Mouse (Mus musculus): Measurements from ENCODE around the gene Gm20716. TPM values are rescaled to one million over a fixed set of nuclear protein-coding genes. Genes with fewer than 3 reads are reported as not detected.

Gm20716 gene
- polyA plus RNA-seq, 1 experiment = 67.8 TPM

GRCm38 (mm10) chr2:168213788-168214397 lies 16.3 kb downstream of the Gm20716 start:
- Histone ChIP-seq H3K36me3 (ENCODE audit: control insufficient read depth, insufficient read depth, low read length, poor library complexity, severe bottlenecking) (peaks cover 39% of the 10 kb centered on the region), H3K27ac (ENCODE audit: insufficient read depth, low read length) (0 out of 2 replicates have a peak overlapping the region, but pooled peaks have one; percentile 17), H3K4me1 (ENCODE audit: control insufficient read depth, insufficient read depth, low read length) (peaks cover 1% of the 10 kb centered on the region), H3K9me3 (replicated peaks; ENCODE audit: control insufficient read depth, insufficient read depth, low read length, poor library complexity, severe bottlenecking) (no peaks in the 10 kb centered on the region), H3K4me3 (ENCODE audit: low read depth, low read length) (no peak overlapping the region), H3K9ac (ENCODE audit: low read depth, poor library complexity, severe bottlenecking) (no peak overlapping the region), H3K27me3 (ENCODE audit: control insufficient read depth, insufficient read depth, low read length, poor library complexity, severe bottlenecking) (no peaks in the 10 kb centered on the region)
- TF ChIP-seq CTCF (IDR thresholded peaks at IDR 0.05; ENCODE audit: low read depth, low read length) = peak; percentile 66
- TF ChIP-seq POLR2A (IDR thresholded peaks at IDR 0.05; ENCODE audit: insufficient read depth, low read length) = no peak

- Histone ChIP-seq H3K27me3 (ENCODE audit: control insufficient read depth, insufficient read depth, low read length, poor library complexity, severe bottlenecking) (no peaks in the 10 kb centered on the region), H3K36me3 (ENCODE audit: control insufficient read depth, insufficient read depth, low read length, poor library complexity, severe bottlenecking) (peaks cover 42% of the 10 kb centered on the region), H3K4me1 (ENCODE audit: control insufficient read depth, insufficient read depth, low read length) (peaks cover 1% of the 10 kb centered on the region), H3K9ac (ENCODE audit: low read depth, poor library complexity, severe bottlenecking) (no peak overlapping the region), H3K9me3 (replicated peaks; ENCODE audit: control insufficient read depth, insufficient read depth, low read length, poor library complexity, severe bottlenecking) (no peaks in the 10 kb centered on the region), H3K4me3 (ENCODE audit: low read depth, low read length) (no peak overlapping the region), H3K27ac (ENCODE audit: insufficient read depth, low read length) (peak overlapping the region; percentile 10; the same call in 1 of the 2 replicates)
- TF ChIP-seq CTCF (IDR thresholded peaks at IDR 0.05; ENCODE audit: low read depth, low read length) (no peak), EP300 (IDR thresholded peaks at IDR 0.05; ENCODE audit: insufficient read depth, low read depth, low read length) (no peak), POLR2A (IDR thresholded peaks at IDR 0.05; ENCODE audit: insufficient read depth, low read length) (no peak)
Observed at GRCm38 (mm10) chr2:168207883-168208282, 22.3 kb downstream of the Gm20716 start.

DNA sequence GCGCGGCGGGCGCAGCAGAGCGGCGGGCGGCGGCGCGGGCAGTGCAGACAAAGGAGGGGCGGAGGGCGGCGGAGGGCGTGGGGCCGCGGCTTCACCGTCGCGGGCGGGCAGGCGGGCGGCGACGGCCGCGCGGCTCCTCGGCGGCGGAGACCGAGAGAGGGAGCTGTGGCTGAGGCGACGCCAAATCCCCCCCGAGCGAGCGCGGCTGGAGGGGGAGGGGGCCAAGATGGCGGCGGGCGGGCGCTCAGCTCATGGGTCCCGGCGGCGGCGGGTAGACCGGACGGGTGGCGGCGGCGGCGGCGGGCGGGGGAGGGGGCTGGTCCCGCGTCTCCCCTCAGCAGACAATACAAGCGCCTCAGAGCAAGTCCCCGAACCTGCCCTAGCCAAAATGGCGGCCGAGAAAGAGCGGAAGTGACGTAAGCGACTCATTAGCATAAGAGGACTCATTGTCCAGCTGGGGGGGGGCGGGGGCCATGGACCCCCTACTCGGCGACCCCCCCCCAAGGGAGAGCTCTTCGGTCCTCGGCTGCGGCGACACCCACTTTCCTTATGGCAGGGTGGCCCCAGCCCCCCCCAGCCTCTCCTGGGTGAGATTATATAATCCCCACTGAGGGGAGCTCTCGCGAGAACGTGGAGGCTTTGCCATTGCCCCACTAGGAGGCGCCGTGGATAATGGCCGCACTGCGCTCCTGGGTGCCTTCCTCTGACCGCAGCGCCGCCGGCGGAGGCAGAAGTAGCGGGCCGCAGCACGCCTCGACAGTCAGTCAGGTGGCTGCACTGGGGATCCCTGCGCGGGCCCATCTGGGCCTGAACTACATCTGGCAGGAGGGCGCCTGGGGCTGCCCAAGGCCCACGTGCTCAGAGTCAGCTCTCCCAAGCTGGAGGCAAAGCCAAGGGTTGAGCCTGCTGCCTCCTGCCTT lies 23.2 kb downstream of the Gm20716 start, which contains the start of gene Adnp:
Gene Adnp (minus strand): TSS at position 388 of the 920 bp plus-strand sequence.
- Histone ChIP-seq H3K9me3 (replicated peaks; ENCODE audit: control insufficient read depth, insufficient read depth, low read length, poor library complexity, severe bottlenecking) (no peaks in the 10 kb centered on the region), H3K4me3 (ENCODE audit: low read depth, low read length) (peak within 1 kb of the TSS; percentile 79), H3K4me1 (ENCODE audit: control insufficient read depth, insufficient read depth, low read length) (peaks cover 1% of the 10 kb centered on the region), H3K27ac (ENCODE audit: insufficient read depth, low read length) (peak within 1 kb of the TSS; percentile 51; the same call in 1 of the 2 replicates), H3K27me3 (ENCODE audit: control insufficient read depth, insufficient read depth, low read length, poor library complexity, severe bottlenecking) (no peaks in the 10 kb centered on the region), H3K36me3 (ENCODE audit: control insufficient read depth, insufficient read depth, low read length, poor library complexity, severe bottlenecking) (peaks cover 34% of the 10 kb centered on the region), H3K9ac (ENCODE audit: low read depth, poor library complexity, severe bottlenecking) (peak within 1 kb of the TSS; percentile 99)
- TF ChIP-seq POLR2A (IDR thresholded peaks at IDR 0.05; ENCODE audit: insufficient read depth, low read length) (peak; percentile 25), EP300 (IDR thresholded peaks at IDR 0.05; ENCODE audit: insufficient read depth, low read depth, low read length) (peak; percentile 91), CTCF (IDR thresholded peaks at IDR 0.05; ENCODE audit: low read depth, low read length) (peak; percentile 54)

DNA sequence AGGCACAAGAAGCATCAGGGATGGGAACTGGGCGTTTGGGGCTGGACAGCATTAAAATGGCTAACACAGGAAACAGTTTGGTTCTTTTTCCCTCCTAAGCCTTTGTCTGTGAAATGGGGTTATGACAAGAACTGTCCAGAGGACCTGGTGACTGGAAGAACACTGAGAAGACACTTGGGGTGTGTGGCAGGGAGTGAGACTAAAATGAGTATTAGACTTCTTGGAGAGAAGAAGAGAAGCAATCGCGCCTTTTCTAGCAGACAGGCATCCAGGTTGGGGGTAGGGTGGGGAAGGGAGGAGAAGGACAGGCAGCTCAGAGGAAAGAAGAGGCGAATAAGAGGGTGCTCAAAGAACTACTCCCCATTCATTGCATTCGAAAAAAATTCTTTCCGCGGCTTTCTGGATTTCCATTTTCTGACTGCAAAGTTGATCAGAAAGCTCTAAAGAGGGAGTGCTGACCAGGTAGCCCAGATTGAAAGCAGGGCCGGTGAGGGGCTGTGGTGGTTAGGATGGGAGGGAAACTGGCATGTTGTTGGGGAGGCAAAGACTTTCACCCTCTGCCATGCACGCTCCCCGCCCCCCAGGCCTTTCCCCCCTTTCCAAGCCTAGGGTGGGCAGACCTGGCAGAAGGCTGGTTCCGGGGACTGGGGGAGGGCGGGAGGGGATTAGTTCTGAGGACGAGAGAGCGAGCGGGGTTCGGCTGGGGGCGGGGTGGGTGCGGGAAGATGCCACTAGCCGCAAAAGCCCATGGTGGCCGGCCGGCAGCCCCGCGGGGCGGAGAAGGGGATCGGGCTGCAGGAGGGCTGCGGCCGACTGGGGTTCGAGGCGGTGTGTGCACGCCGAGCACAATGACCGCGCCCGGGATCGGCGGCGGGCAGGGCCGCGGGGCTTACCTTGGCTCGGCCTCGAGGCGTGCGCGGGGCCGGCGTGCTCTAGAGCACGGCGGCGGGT lies 24.2 kb downstream of the Gm20716 start:
- Histone ChIP-seq H3K9ac (ENCODE audit: low read depth, poor library complexity, severe bottlenecking) (peak overlapping the region; percentile 99), H3K4me3 (ENCODE audit: low read depth, low read length) (peak overlapping the region; percentile 79), H3K27ac (ENCODE audit: insufficient read depth, low read length) (peak overlapping the region; percentile 51; the same call in 1 of the 2 replicates), H3K4me1 (ENCODE audit: control insufficient read depth, insufficient read depth, low read length) (peaks cover 1% of the 10 kb centered on the region), H3K36me3 (ENCODE audit: control insufficient read depth, insufficient read depth, low read length, poor library complexity, severe bottlenecking) (peaks cover 28% of the 10 kb centered on the region), H3K27me3 (ENCODE audit: control insufficient read depth, insufficient read depth, low read length, poor library complexity, severe bottlenecking) (no peaks in the 10 kb centered on the region), H3K9me3 (replicated peaks; ENCODE audit: control insufficient read depth, insufficient read depth, low read length, poor library complexity, severe bottlenecking) (no peaks in the 10 kb centered on the region)
- no peak for TF ChIP-seq POLR2A (IDR thresholded peaks at IDR 0.05; ENCODE audit: insufficient read depth, low read length)
- TF ChIP-seq CTCF (IDR thresholded peaks at IDR 0.05; ENCODE audit: low read depth, low read length) = no peak
- no peak for TF ChIP-seq EP300 (IDR thresholded peaks at IDR 0.05; ENCODE audit: insufficient read depth, low read depth, low read length)

DNA sequence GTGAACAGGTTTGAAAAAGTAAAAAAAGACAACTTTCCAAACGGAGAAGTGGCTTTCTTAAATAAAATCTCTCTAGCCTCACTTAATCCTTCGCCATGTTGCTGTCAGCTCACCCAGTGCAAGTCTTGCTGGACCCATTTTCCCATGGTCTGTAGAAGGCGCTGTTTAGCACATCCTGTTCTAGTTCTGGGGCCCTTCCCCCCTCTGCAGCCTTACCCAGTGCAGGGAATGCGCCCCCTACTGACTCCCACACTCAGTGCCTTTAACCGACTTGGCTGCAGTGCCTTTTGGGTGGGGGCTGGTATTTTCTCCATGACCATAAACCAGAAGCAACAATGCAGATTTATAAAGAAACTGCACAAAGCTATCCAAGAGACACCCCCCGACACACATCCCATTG lies 24.9 kb downstream of the Gm20716 start:
- no peaks in the 10 kb centered on the region for H3K27me3 ChIP-seq (ENCODE audit: control insufficient read depth, insufficient read depth, low read length, poor library complexity, severe bottlenecking)
- peak overlapping the region; percentile 16; the same call in 1 of the 2 replicates for H3K27ac ChIP-seq (ENCODE audit: insufficient read depth, low read length)
- TF ChIP-seq POLR2A (IDR thresholded peaks at IDR 0.05; ENCODE audit: insufficient read depth, low read length) (no peak), CTCF (IDR thresholded peaks at IDR 0.05; ENCODE audit: low read depth, low read length) (peak; percentile 100), EP300 (IDR thresholded peaks at IDR 0.05; ENCODE audit: insufficient read depth, low read depth, low read length) (peak; percentile 85)
- peaks cover 1% of the 10 kb centered on the region for H3K4me1 ChIP-seq (ENCODE audit: control insufficient read depth, insufficient read depth, low read length)
- H3K36me3 ChIP-seq (ENCODE audit: control insufficient read depth, insufficient read depth, low read length, poor library complexity, severe bottlenecking) = peaks cover 25% of the 10 kb centered on the region
- peak overlapping the region; percentile 79 for H3K4me3 ChIP-seq (ENCODE audit: low read depth, low read length)
- H3K9me3 ChIP-seq (replicated peaks; ENCODE audit: control insufficient read depth, insufficient read depth, low read length, poor library complexity, severe bottlenecking) = no peaks in the 10 kb centered on the region
- H3K9ac ChIP-seq (ENCODE audit: low read depth, poor library complexity, severe bottlenecking) = peak overlapping the region; percentile 99

All from ES-Bruce4 (cell line).